Mouse (Mus musculus): ENCODE measurements around the gene Svopl.

DNA sequence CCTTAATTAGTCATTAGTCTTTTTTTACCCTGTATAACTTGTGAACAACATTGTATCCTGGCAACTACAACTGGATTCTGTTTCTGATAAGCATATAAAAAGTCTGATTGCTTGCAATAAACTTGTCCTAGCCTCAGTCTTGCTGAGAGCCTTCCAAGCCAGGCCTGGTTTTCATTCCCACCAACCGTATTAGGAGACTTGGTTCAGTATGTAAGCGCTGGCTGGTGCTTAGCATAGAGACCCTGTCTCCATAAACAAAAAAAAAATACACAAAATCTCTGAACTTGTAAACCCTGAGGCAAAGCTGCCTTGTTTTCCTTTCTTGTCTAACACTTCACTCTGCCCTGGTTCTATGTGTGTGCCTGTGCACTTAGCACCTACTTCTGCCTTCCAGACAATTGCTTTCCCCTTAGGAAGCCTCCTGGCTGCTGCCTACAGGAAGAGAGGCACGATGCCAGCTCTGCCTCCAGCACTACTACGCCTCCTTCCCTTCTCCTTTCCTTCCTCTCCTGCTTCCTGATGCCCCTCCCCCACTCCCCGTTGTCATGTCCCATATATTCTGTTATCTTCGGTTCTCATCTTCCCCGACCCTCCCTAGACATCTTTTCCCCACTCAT lies 14.8 kb downstream of the Svopl start:
- TF ChIP-seq POLR2A (IDR thresholded peaks at IDR 0.05; ENCODE audit: insufficient read depth, low read depth, low read length) = no peak
- no peak for TF ChIP-seq CTCF (IDR thresholded peaks at IDR 0.05)
